Mouse (Mus musculus): ENCODE measurements around the gene Mt3.
"Not testable (repeated sequence)": the region's sequence is repeated elsewhere in the genome, so short reads cannot be mapped to it uniquely, and the experiment has no call there.

The Mt3 gene

DNA sequence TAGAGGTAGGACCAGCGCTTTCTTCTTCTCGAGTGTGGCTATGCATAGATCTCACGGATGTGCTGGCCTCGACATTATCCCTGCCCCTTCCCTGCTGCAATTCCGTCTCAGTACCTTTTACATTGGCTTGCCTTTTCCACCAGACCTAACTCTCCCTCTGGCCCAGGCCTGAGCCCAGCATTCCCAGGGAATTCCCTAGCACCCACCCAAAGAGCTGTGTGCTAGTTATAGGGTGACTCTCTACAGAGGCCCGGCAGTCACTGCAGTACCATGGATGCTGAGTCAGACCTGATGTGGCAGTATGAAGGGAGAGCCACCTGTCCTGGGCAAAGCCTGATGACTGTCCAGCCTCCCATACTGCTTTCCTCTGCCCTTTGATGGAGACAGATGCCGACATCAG, 1.0 kb downstream of the Mt3 start:
- DNase-seq, result no peak

DNA sequence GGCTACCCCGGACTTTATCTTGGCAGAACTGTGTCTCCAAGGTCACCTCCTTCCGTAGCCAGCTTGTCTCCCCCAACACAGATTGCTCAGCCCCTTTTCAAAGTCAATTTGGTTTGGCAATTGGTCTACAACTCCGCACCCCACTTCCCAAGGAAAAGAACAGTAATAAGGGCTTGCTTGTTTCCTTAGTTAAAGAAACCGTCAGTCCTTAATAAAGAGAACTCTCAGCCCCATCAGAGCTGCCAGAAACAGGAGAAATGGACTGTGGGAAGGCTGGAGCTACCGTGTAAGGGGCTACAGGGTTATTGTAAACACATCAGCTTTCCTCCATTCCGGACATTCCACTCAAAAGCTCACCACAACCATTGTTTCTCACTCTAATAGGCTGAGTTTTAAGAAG, 2.1 kb downstream of the Mt3 start:
- DNase-seq, result no peak

DNA sequence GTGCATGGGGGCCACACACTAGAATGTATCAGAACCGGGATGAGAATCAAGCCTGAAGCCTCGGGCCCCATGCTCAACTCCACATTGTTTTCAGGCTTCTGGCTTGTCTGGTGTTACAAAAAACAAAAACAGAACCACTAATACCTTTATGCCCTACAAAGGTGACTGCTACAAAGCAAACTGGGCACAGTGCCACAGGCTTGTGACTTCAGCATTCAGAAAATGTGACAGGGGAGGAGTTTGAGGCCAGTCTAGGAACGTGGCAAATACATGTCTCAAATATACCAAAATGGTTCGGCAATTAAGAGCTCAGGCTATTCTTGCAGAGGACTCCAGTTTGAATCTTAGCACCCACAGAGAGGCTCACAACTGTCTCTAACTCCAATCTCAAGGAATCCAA, 3.7 kb downstream of the Mt3 start:
- DNase-seq, result no peak

DNA sequence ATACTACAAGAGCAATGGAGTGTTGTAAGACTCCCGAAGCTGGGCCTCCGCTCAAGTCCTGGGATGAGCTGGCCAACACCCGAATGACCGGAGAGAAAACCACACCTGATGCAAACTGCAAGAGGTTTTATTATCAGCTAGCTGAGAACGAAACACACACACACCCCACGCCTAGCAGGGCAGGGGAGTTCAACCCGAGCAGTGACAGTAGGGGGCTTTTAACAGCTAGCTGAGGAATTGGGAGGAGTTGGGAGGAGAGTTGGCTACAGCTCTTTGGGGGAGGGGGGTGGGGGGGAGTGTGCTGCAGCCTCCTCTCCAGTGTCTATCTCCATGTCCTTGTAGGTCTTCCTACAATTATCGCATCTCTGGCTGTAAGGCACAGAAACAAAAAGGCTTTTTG, 13.4 kb downstream of the Mt3 start:
- not testable (repeated sequence) for DNase-seq

DNA sequence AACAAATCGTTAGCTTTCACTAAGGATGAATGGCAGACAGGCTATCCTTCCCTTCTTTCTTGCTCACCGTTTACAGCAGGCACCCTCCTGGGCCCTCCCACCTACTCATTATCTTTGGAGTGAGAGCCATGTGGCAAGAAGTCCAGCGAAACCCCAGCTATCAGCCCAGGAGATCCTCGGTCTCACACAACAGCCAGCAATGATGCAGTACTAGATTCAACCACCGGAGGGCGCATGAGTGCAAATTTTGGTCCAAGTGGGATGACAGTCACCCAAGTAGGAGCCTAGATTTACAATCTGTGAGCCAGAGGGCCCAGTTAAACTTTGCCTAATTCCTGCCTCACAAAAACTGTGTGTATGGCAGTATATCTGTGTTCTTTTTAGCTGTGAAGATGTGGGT, 14.8 kb downstream of the Mt3 start:
- peak; percentile 97 for DNase-seq

DNA sequence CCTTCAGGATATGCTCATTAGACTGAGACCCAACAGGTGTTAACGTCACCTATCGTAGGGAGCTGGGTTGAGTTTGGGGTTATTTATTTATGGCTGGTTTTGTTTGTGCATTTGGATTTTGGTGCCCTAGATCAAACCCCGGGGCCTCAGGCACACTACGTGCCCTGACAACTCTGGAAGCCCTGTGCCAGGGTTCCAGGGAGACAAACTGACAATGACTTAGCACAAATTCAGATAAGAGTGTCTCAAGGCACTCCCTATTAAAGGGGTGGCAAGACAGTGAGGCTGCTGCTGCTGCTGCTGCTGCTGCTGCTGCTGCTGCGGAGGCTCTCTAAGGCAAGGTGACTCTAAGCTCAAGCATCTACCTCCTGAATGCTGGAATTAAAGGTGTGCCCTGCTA, 17.1 kb downstream of the Mt3 start:
- DNase-seq, result no peak

DNA sequence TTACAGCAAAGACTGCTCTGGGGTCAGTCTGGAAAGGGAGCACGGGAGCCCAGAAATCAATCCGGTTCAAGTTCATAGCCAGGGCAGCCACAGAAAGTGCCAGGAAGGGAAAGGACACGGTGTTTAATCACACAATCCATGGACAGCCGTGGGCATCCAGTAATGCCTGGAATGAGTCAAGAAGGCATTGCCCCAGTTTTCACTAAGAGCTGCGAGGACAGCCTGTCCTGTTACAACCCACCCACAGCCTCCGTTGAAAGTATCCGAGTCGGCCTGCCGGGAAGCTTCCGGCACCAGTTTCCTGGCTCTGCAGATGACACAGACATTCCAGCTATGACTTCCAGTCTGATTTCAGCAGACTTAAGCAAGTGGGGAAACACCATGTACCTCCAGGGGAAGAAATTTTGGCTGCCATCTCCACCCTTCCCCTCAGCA, 18.9 kb downstream of the Mt3 start:
- DNase-seq, result peak; percentile 98

DNA sequence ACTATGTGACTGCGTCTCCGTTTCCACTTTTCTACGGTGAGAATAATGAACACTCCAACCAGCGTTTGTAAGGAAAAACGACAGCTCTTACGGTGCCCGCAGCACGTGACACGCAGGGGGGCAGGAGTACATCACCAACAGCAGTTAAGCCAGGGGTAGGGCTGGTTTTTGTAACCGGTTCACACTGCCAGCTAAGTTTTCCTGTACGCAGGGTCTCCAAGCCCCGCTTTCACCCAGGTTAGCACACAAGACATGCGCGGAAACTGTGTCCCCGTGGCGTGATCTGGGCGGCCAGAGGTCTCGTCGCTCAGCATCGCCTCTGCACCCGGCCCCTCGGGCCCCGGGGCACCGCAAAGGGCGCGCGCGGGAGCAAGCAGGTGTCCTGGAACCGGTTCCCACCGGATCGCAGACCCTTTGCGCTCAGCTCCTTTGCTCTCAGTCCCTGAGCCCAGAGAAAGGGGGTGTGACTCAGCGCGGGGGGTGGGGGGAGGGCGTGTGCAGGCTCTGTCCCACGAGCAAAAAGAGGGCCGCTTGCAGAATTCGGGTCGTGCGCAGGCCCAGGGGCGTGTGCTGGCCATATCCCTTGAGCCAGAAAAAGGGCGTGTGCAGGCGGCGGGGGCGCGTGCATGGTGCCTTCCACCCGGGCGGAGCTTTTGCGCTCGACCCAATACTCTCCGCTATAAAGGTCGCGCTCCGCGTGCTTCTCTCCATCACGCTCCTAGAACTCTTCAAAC, 19.8 kb downstream of the Mt3 start, which contains the start of gene Mt2:
Gene Mt2 (plus strand): TSS at position 590 of the 734 bp plus-strand sequence.
- DNase-seq, result peak; percentile 99

DNA sequence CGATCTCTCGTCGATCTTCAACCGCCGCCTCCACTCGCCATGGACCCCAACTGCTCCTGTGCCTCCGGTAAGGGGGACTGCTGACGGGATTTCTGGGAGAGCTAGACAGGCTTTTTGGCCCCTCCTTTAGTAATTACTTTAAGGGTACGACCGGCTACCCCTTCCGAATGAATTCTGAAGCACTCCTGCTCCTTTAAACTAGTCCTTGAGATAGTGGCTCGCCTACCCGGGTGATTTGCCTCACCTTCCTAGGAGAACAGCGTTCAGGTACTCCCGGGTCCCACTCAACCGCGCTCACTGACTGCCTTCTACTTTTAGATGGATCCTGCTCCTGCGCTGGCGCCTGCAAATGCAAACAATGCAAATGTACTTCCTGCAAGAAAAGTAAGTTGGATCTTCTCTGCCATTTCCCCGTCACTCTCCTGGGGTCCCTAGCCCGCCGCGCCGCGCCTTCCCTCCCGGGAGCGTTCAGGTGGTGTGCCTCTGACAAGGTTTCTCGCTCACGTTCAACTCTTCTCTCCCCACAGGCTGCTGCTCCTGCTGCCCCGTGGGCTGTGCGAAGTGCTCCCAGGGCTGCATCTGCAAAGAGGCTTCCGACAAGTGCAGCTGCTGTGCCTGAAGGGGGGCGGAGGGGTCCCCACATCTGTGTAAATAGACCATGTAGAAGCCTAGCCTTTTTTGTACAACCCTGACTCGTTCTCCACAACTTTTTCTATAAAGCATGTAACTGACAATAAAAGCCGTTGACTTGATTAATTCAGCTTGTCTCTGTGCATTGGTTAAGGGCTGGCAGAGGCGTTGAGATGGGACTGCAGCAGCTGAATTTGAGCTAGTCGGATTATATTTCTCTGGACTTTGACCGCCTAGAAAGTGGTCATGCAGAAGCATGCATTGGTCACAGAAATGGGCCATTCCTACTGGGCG, 20.7 kb downstream of the Mt3 start:
- DNase-seq, result peak; percentile 92

DNA sequence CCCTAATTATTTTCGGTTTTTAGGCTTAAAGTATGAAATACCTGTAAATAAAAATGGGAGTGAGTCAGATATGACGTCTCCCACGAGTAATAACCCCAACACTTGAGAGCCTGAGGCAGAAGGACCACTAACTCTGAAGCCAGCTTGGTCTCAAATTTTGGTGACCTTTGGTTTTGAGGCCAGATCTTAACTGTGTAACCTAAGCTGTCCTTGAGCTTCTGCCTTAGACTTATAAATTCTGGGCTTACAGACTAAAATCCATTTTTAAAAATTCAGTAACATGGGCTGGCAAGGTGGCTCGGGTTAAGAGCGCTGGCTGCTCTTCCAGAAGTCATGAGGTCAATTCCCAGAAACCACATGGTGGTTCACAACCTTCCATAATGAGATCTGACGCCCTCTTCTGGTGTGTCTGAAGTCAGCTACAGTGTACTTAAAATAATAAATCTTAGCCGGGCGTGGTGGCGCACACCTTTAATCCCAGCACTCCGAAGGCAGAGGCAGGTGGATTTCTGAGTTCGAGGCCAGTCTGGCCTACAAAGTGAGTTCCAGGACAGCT, 21.5 kb downstream of the Mt3 start:
- DNase-seq, result no peak

DNA sequence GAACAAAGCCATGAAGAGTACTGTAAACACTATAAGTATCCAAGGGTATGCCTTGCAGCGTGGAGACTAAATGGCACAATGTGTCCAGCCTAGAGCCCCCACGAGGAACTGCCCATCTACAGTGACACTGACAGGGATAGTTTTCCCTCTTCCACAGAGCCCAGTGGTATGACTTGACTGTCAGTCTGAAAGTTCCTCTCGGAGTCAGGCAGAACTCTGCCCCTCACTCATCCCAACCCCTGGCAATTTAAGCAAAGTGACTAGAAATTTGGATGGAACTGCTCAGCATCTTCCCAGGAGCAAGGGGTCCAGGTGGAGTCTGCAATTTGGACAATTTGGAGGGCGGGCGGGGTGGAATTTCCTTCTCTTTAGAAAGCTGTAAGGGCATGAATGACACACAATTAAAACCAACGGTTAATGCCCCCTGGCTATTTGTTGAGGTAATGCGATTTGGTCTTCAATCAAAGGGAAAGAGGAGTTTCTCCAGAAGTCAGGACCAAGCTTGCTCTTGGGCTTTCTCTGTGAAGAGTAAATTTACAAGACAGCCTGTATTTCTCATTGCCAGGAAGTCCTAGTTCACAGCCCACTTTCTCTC, 22.3 kb downstream of the Mt3 start:
- DNase-seq, result no peak

DNA sequence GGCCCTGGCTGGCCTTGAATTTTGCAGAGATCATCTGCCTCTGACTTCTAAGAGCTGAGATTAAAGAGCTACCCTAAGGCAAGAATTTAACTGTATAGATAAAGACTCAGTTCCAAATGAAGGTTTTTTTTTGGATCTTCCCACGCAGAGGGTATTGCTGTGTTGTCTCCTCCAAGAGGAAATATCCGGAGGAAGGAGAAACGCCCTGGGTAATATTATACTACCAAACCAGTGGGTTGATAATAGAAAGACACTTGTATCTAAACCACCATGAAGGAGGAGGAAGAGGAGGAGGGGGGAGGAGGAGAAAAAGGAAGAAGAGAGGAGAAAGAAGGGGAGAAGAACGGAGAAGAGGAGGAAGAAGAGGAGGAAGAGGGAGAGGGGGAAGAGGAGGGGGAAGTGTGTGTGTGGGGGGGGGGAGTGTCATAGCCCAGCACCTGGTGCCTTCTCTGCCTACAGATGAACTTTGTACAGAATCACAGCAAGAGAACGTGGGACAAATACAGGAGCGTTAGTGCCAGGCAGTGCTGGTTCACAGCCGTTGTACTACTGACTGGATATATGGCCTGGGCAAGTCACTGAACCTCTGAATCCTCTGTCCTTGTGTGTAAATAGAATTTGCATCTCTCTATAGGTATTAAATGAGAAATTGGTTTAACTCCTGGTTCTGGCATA, 25.4 kb downstream of the Mt3 start:
- DNase-seq, result no peak

DNA sequence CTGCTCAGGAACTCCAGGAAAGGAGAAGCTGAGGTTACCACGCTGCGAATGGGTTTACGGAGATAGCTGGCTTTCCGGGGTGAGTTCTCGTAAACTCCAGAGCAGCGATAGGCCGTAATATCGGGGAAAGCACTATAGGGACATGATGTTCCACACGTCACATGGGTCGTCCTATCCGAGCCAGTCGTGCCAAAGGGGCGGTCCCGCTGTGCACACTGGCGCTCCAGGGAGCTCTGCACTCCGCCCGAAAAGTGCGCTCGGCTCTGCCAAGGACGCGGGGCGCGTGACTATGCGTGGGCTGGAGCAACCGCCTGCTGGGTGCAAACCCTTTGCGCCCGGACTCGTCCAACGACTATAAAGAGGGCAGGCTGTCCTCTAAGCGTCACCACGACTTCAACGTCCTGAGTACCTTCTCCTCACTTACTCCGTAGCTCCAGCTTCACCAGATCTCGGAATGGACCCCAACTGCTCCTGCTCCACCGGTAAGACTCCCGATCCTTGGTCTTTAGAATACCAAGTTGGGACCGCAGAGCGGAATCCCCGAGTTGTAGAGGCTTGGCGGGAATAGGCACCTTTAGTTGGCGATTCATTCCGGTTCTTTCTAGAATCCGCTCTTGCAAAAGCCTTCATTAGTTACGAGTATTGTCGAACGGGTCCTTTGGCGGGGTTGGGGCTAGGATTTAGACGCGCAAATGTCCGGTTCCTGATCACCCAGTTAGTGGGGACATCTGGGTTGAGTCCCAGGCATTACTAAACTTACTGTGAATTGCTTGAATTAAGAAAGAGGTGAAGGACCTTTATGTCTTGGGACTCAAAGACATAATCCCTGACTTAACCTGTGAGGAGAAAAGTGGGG, 26.7 kb downstream of the Mt3 start, which contains the start of gene Mt1:
Gene Mt1 (plus strand): TSS at position 226 of the 856 bp plus-strand sequence.
- peak; percentile 100 for DNase-seq

DNA sequence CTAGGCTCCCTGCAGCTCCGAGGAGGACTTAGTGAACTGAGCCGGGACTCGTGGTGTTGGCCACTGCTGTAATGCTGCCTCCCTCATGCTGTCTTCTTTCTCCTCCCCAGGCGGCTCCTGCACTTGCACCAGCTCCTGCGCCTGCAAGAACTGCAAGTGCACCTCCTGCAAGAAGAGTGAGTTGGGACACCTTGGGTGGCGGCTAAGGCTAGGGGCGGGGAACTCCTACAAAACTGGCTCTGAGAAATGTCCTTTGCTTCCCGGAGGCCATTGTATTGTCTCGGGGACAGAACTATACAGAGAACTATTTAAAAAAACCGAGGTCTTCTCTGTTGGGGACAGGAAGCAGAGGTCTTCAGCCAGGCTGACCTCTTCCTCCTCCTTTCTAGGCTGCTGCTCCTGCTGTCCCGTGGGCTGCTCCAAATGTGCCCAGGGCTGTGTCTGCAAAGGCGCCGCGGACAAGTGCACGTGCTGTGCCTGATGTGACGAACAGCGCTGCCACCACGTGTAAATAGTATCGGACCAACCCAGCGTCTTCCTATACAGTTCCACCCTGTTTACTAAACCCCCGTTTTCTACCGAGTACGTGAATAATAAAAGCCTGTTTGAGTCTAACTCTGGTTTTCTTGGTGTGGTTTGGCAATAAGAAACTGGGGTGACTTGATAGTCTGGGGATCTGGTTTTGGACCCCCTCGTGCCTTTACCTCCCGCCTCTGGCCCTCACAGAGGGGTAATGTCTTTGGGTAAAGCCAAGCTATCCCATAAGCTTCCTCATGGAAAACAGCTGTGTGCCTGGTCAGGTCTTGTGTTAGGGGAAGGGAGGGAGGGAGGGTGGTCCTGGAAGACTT, 27.5 kb downstream of the Mt3 start:
- peak; percentile 95 for DNase-seq

DNA sequence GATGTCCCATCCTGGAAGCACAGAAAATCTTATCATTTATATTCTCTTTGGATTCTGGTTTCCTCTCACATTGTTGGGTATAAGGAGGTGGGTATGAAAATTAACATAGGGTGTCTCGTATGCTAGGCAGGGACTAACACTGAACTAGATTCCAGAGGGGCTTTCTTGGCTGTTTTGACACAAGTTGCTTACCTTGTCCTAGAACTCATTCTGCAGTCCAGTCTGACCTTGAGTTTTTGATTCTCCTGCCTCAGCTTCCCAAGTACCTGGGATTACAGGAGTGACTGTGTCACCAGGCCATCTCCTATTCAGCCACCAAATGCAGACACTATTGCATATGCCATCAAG, 28.1 kb downstream of the Mt3 start:
- DNase-seq, result no peak

DNA sequence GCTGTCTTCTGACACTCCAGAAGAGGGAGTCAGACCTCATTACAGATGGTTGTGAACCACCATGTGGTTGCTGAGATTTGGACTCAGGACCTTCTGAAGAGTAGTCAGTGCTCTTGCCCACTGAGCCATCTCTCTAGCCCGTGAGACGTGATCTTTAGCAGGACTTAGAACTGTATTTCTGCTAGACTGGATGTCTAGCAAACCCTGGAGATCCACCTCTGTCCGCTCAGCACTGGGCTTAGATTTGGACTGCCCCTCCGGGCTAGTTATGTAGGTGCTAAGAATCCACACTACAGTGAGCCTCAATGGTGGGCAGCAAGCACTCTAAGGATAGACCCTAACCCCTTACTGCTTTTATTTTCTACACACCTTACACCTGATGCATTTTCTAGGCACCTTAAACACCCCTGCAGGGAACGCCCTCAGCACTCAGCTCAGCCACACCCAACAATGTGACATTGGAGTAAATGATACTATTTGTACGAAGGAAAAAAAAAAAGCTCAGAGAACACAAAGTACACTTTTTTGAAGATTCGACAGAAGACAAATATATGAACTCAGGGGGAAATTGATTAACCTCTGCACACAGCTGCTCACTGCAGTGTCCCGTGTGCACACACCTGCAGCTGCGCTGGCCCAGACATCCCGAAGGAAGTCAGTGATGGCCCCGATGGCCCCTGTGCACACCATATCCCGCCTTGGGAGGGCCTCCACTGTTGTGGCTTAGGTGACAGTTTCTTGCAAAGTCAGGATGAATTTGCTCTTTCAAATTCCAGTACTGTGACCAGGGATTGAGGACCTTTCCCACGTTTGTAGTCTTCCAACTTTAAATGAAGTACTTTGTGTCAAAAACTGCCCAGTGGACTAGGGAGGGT, 29.9 kb downstream of the Mt3 start:
- DNase-seq, result no peak

DNA sequence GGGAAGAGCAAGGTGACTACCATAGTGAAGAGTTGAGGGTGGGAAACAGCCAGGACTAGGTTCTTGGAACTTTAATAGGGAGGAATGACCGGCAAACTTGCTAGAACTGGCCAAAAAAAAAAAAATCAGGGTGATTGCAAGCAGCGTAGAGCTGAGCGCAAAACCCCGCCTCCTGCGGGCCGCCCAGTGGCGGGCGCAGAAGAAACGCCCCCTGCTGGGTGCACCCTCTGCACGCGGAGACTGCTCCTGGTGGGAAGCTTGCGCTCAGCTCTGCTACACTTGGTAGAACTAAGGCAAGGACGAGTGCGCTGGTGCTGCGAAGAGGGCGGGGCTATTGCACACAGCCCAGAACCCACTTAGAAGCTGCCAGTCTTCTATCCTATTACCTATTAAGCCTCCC, 30.7 kb downstream of the Mt3 start:
- peak; percentile 98 for DNase-seq

DNA sequence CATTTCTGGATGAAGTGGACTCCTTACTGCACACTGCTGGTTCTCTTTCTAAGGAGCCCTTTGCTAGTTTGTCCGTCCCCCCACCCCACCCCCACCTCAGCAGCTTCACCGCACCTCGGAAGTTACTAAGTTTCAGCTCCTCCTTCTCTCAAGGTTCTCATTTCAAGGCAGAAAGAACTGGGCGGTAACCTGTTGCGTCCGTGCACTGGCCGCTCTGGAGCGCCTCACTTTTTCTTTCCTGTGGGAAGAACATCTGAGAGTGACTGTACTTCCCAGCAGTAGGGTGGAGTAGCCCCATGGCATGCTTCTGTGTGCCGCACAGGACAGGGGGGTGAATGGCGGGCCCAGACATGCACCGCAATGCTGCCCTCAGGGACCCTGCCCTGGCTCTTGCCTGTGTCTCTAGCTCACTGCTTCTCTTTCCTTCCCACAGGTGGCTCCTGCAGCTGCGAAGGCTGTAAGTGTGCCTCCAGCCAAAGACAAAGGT, 32.0 kb downstream of the Mt3 start:
- no peak for DNase-seq

DNA sequence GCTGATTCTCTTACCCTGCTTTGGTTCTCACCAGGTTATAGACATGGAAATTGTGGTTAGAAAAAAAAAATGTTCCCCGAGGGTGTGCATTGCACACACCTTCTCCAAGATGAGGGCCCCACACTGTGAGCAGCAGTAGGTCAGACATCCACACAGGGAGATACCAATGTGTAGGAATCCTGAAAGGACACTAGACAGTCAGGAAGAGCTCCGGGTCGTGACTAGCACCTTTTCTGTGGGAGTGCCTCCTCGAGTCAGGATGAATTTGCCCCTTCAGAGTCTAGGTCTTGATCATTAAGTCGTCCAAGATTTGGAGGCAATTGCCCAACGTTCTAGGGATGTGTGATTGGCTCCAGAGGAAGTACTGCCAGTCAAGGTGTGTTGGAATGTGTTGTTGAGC, 33.4 kb downstream of the Mt3 start:
- DNase-seq, result no peak

DNA sequence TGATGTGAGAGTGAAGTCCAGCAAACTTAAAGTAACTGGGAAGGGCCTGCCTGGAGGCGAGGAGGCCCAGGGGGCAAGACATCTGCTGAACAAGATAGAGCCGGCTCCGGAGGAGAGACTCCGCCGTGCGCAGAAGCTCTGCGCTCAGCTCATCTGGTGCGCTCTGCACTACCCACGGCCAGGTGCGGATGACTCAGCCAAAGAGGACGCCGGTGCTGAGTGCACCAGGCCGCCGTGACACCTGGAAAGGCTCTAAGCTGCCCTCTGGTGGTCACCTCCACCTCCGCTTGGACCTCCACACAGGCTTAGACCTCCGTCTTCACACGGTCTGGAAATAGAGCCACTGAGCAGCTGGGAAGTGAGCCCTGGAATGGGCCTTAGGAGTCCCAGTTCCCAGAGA, 34.1 kb downstream of the Mt3 start:
- peak; percentile 95 for DNase-seq
